ENCODE assay signal across 8 mouse cellular contexts in the genomic region with DNA sequence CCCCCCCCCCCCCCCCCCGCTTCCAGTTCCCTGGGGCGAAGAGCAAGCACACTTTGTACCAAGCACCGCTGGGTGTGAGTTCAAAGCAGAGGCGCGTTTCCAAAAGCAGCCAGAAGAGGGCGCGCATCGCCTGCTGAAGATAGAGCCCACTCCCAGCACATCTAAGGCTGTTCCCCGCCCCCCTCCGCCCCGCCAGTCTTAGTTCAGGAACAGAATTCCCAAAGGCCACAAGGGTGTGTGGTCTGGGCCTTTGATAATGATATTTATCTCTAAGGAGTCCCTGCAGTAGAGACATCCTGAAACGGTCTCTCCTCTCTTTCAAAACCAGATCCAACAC. TPM values are rescaled to one million over a fixed set of nuclear protein-coding genes. Genes with fewer than 3 reads are reported as not detected.
A peak's percentile ranks its signal among the peaks of the same experiment; 100 is the strongest.
DNase-seq lines count a peak whose midpoint lies in the region; ATAC-seq lines count a peak whose summit lies in the region.

No protein-coding gene starts in this region.

- peak overlapping the region; percentile 22 for H3K4me3 ChIP-seq in hindbrain, embryonic 11.5 days (ENCODE audit: low read depth, low read length)
- 0 out of 2 replicates have a peak overlapping the region, but pooled peaks have one; percentile 0 for H3K4me3 ChIP-seq in lung, embryonic 15.5 days

- peak overlapping the region; percentile 40 for H3K4me2 ChIP-seq in hindbrain, embryonic 11.5 days (replicated peaks; ENCODE audit: low read depth, low read length)
- peak overlapping the region; percentile 28; the same call in 1 of the 2 replicates for H3K4me2 ChIP-seq in lung, embryonic 15.5 days

- H3K27me3 ChIP-seq in hindbrain, embryonic 11.5 days (ENCODE audit: control insufficient read depth, insufficient read depth, low read length) = peaks cover 8% of the 10 kb centered on the region; the same call in 1 of the 2 replicates
- H3K27me3 ChIP-seq in lung, embryonic 15.5 days = no peaks in the 10 kb centered on the region

- ATAC-seq in hindbrain, embryonic 11.5 days (ENCODE audit: low FRiP score) = peak; percentile 84
- ATAC-seq in lung, embryonic 15.5 days (ENCODE audit: borderline replicate concordance, extremely low read depth, low FRiP score, low TSS enrichment) = peak; percentile 77; the same call in 1 of the 2 replicates

- no peaks in the 10 kb centered on the region for H3K36me3 ChIP-seq in hindbrain, embryonic 11.5 days (ENCODE audit: control insufficient read depth, insufficient read depth, low read length)
- H3K36me3 ChIP-seq in lung, embryonic 15.5 days = peaks cover 26% of the 10 kb centered on the region

- no peaks in the 10 kb centered on the region for H3K9me3 ChIP-seq in hindbrain, embryonic 11.5 days (ENCODE audit: control insufficient read depth, low read length)
- H3K9me3 ChIP-seq in lung, embryonic 15.5 days = no peaks in the 10 kb centered on the region

- DNase-seq in NIH3T3 (ENCODE audit: low read depth) = peak; percentile 87
- peak; percentile 50 for DNase-seq in cerebellum, adult 9-11 months
- DNase-seq in frontal cortex, postnatal 10 days (ENCODE audit: low spot score in 2 of 2) = peak; percentile 65 to 88
- peak; percentile 98 for DNase-seq in hindbrain, embryonic 11.5 days (ENCODE audit: low spot score)
- peak; percentile 83 for DNase-seq in layer of hippocampus, adult 9-11 months
- peak; percentile 97 for DNase-seq in retina, embryonic 14.5 days (ENCODE audit: low spot score)
- DNase-seq in urinary bladder, adult 2 months (ENCODE audit: low spot score) = peak; percentile 64

- H3K4me1 ChIP-seq in hindbrain, embryonic 11.5 days (replicated peaks; ENCODE audit: control insufficient read depth, insufficient read depth, low read length) = no peaks in the 10 kb centered on the region
- peaks cover 2% of the 10 kb centered on the region; the same call in 1 of the 2 replicates for H3K4me1 ChIP-seq in lung, embryonic 15.5 days

- WGBS in hindbrain, embryonic 11.5 days = 3% methylated on average over 11 of the region's 12 CpGs
- WGBS in lung, embryonic 15.5 days = 0% methylated on average over 11 of the region's 12 CpGs

- no peak overlapping the region for H3K9ac ChIP-seq in hindbrain, embryonic 11.5 days (ENCODE audit: low read depth, low read length)
- no peak overlapping the region for H3K9ac ChIP-seq in lung, embryonic 15.5 days

- no peak overlapping the region for H3K27ac ChIP-seq in hindbrain, embryonic 11.5 days (ENCODE audit: low read depth, low read length)
- no peak overlapping the region for H3K27ac ChIP-seq in lung, embryonic 15.5 days

RNA-seq across cellular contexts. Expression of a gene that starts 28.9 kb away (rescaled TPM):
- 0.18 and 0.25 TPM in 2 replicates for polyA plus RNA-seq in hindbrain, embryonic 11.5 days (2014; fragmentation: Nextera tagmentation; extraction: Ambion mirVana)
- polyA plus RNA-seq in lung, embryonic 15.5 days (2015; fragmentation: Nextera tagmentation; extraction: Ambion mirVana) = 1.2 and 1.4 TPM in 2 replicates
- not detected in 2 replicates for polyA plus RNA-seq in urinary bladder, adult 2 months (2012; rRNA removed)
